In genomic region chr9:83834748-83835313, GRCm38 (mm10) we compare ENCODE assay signal across 8 mouse cellular contexts. TPM values are rescaled to one million over a fixed set of nuclear protein-coding genes. Genes with fewer than 3 reads are reported as not detected.
A peak's percentile ranks its signal among the peaks of the same experiment; 100 is the strongest.
DNase-seq lines count a peak whose midpoint lies in the region; ATAC-seq lines count a peak whose summit lies in the region.
"Had no signal": no experiment of that assay in that cellular context is flagged by ENCODE, and none has a peak within 500 bp of the region (broad histone marks: within the 10 kb centered on the region; RNA-seq: fewer than 3 reads in every experiment).

No protein-coding gene starts in this region.

- peak overlapping the region; percentile 64 for H3K9ac ChIP-seq in neural tube, embryonic 11.5 days (ENCODE audit: low read length)
- peak overlapping the region; percentile 70 for H3K9ac ChIP-seq in forebrain, embryonic 12.5 days
- H3K9ac ChIP-seq in liver, embryonic 12.5 days, result peak overlapping the region; percentile 87

- H3K36me3 ChIP-seq in neural tube, embryonic 11.5 days (ENCODE audit: control insufficient read depth, insufficient read depth, low read length), result no peaks in the 10 kb centered on the region
- peaks cover 2% of the 10 kb centered on the region; the same call in 1 of the 2 replicates for H3K36me3 ChIP-seq in forebrain, embryonic 12.5 days (replicated peaks)
- peaks cover 22% of the 10 kb centered on the region for H3K36me3 ChIP-seq in liver, embryonic 12.5 days

- no peak; the same call in 1 of the 2 replicates for ATAC-seq in neural tube, embryonic 11.5 days (ENCODE audit: insufficient read depth, low FRiP score, low TSS enrichment)
- peak; percentile 81; the same call in 1 of the 2 replicates for ATAC-seq in forebrain, embryonic 12.5 days (ENCODE audit: low FRiP score)
- ATAC-seq in liver, embryonic 12.5 days, result peak; percentile 82

- H3K9me3 ChIP-seq in neural tube, embryonic 11.5 days (ENCODE audit: control insufficient read depth, low read length), result no peaks in the 10 kb centered on the region
- H3K9me3 ChIP-seq in forebrain, embryonic 12.5 days, result no peaks in the 10 kb centered on the region
- no peaks in the 10 kb centered on the region for H3K9me3 ChIP-seq in liver, embryonic 12.5 days (replicated peaks)

- peak overlapping the region; percentile 80 for H3K4me2 ChIP-seq in neural tube, embryonic 11.5 days (ENCODE audit: low read depth)
- H3K4me2 ChIP-seq in forebrain, embryonic 12.5 days, result peak overlapping the region; percentile 72
- H3K4me2 ChIP-seq in liver, embryonic 12.5 days, result peak overlapping the region; percentile 85

- intact Hi-C loops in left cerebral cortex, postnatal 25 days (cut with DNase I), result loop anchor here (1.0 kb wide), 1 partner anchor 29 kb away; the partner anchor contains the start of gene Elovl4

- no peak overlapping the region for H3K27ac ChIP-seq in neural tube, embryonic 11.5 days (ENCODE audit: low read depth, low read length)
- peak overlapping the region; percentile 47; the same call in 1 of the 2 replicates for H3K27ac ChIP-seq in forebrain, embryonic 12.5 days
- H3K27ac ChIP-seq in liver, embryonic 12.5 days, result peak overlapping the region; percentile 64

- no peak for DNase-seq in neural tube, embryonic 11.5 days (ENCODE audit: low spot score)
- DNase-seq in neural tube, embryonic 10.5 days (ENCODE audit: extremely low spot score, low spot score), result no peak
- DNase-seq in yolk sac, embryonic 10.5 days (ENCODE audit: low spot score), result peak; percentile 60
- no peak for DNase-seq in left cerebral cortex, postnatal 25 days (ENCODE audit: low spot score in 2 of 2)
- DNase-seq in right cerebral cortex, adult 18-20 months, result no peak

- 2% methylated on average over 20 of the region's 27 CpGs for WGBS in neural tube, embryonic 11.5 days
- 3% methylated on average over 27 of the region's 27 CpGs for WGBS in forebrain, embryonic 12.5 days
- under 1% methylated on average over 27 of the region's 27 CpGs for WGBS in liver, embryonic 12.5 days (ENCODE audit: insufficient replicate concordance)

- no peaks in the 10 kb centered on the region for H3K27me3 ChIP-seq in neural tube, embryonic 11.5 days (ENCODE audit: control insufficient read depth, insufficient read depth, low read length)
- H3K27me3 ChIP-seq in forebrain, embryonic 12.5 days, result no peaks in the 10 kb centered on the region
- H3K27me3 ChIP-seq in liver, embryonic 12.5 days (replicated peaks), result no peaks in the 10 kb centered on the region

- H3K4me3 ChIP-seq in neural tube, embryonic 11.5 days (ENCODE audit: low read depth, low read length), result peak overlapping the region; percentile 78
- H3K4me3 ChIP-seq in forebrain, embryonic 12.5 days (replicated peaks), result peak overlapping the region; percentile 89
- peak overlapping the region; percentile 93 for H3K4me3 ChIP-seq in liver, embryonic 12.5 days

- H3K4me1 ChIP-seq in neural tube, embryonic 11.5 days (ENCODE audit: control insufficient read depth, insufficient read depth, low read length), result 0 out of 2 replicates have a peak, but pooled peaks cover 5% of the 10 kb centered on the region
- peaks cover 17% of the 10 kb centered on the region for H3K4me1 ChIP-seq in forebrain, embryonic 12.5 days
- peaks cover 23% of the 10 kb centered on the region for H3K4me1 ChIP-seq in liver, embryonic 12.5 days

RNA-seq across cellular contexts. Expression of gene Ttk, which starts 0.3 kb away (rescaled TPM):
- 38.7 and 38.9 TPM in 2 replicates for polyA plus RNA-seq in neural tube, embryonic 11.5 days (2014; fragmentation: Nextera tagmentation; extraction: Ambion mirVana)
- 42.5 and 48.8 TPM in 2 replicates for polyA plus RNA-seq in forebrain, embryonic 12.5 days (2016; fragmentation: Nextera tagmentation; extraction: Ambion mirVana)
- 25.0 and 26.4 TPM in 2 replicates for polyA plus RNA-seq in liver, embryonic 12.5 days (2016; fragmentation: Nextera tagmentation; extraction: Ambion mirVana)
- under 1 TPM; 0.69 to 0.87 TPM for total RNA-seq in left cerebral cortex, postnatal 25 days (2021)

RNA-seq across cellular contexts. Expression of gene Elovl4, which starts 28.8 kb away (rescaled TPM):
- polyA plus RNA-seq in neural tube, embryonic 11.5 days (2014; fragmentation: Nextera tagmentation; extraction: Ambion mirVana), result 41.2 and 46.0 TPM in 2 replicates
- 47.9 and 49.9 TPM in 2 replicates for polyA plus RNA-seq in forebrain, embryonic 12.5 days (2016; fragmentation: Nextera tagmentation; extraction: Ambion mirVana)
- polyA plus RNA-seq in liver, embryonic 12.5 days (2016; fragmentation: Nextera tagmentation; extraction: Ambion mirVana), result 0.60 and 0.83 TPM in 2 replicates
- total RNA-seq in left cerebral cortex, postnatal 25 days (2021), result 10 to 100 TPM; 72.1 to 82.1 TPM
- total RNA-seq: common myeloid progenitor, adult 5-6 weeks had no signal

Comparison
In these comparisons a context has a peak if more than half of its experiments do, and no peak if none do; other contexts are left out.
1. RNA of gene Elovl4, which starts 28.8 kb away (polyA plus RNA-seq): 47.9 to 49.9 TPM in forebrain, embryonic 12.5 days and 41.2 to 46.0 TPM in neural tube, embryonic 11.5 days; 0.60 to 0.83 TPM in liver, embryonic 12.5 days; every median in the first group is over 10 times any median in the second.
2. Peak in every context shown above with its lines, with median percentiles within 50 percentile points of each other: H3K4me2 ChIP-seq, H3K4me3 ChIP-seq and H3K9ac ChIP-seq.